Mouse (Mus musculus): ENCODE data around the gene Auts2.

GRCm38 (mm10) chr5:131714979-131715378 lies 828.2 kb downstream of the Auts2 start:
- TF ChIP-seq CTCF (IDR thresholded peaks at IDR 0.05) (no peak), EP300 (IDR thresholded peaks at IDR 0.05) (no peak)

Data from lung, postnatal 0 days (tissue).